Mouse (Mus musculus): Measurements from ENCODE around the gene Med12l.

The Med12l gene

DNA sequence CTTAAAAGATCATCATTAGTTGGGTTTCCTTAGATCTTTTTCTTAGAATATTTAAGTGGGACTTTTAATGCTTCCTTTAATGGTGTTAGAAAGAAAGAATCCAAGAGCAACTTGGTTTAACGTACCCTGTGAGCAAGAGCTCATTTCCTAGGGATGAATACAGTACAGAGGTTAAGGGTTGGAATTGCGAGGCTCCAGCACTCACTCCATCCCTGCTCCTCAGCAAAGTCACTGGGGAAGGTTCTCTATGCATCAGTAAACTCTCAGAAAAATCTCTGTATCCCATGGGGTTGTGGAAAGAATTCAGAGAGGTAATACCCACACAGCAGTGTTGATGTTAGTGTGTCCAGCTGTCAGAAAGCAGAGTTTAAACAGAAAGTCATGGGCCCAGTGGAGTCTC lies 134.5 kb downstream of the Med12l start:
- ATAC-seq (ENCODE audit: low TSS enrichment): no peak

DNA sequence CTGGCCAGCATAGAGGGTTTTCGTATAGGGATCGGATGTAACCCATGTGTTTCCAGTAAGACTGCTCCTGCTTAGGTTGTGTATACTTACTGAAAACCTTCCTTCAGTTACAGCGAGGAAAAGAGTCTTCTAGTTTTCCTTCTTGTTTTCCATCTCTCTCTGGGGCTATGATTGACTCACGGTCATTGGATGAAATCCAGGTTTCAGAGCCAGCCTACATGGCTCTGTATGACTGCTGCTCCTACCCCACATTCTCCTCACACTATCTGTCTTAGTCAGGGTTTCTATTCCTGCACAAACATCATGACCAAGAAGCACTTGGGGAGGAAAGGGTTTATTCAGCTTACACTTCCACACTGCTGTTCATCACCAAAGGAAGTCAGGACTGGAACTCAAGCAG lies 135.3 kb downstream of the Med12l start:
- peak; percentile 85 for ATAC-seq (ENCODE audit: low TSS enrichment)

DNA sequence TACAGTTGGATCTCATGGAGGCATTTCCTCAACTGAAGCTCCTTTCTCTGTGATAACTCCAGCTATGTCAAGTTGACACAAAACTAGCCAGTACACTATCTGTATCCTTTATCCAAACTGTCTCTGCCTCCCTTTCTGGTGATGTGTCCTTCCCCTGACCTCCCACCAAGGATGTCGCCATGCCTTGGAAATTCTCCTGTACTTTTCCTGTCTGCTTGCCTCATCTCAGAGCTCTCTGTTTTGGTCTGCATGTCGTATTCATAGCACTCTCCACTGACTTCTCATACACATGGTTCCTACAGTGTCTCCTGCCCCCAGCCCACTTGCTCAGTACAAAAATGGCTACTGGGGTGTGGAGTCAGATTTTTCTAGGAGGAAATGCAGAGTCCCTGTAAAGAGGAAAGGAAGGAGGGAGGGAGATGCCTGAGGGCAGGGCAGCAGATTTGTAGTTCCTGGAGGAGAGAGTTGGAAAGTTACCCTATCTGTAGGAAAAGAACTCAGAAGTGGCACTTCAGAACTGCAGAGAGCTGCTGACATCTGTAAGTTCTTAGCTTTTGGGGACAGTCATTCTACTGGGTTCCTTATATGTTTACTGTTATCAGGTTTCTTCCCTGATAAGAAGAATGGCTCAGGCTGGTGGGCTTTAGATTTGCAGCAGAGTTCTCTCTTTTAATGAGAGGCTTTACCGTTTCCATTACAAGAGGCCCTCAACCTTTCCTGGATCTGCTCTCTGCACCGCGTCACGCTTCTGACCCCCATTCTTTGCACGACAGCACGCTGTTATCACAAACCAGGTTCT lies 136.1 kb downstream of the Med12l start:
- no peak for ATAC-seq (ENCODE audit: low TSS enrichment)

DNA sequence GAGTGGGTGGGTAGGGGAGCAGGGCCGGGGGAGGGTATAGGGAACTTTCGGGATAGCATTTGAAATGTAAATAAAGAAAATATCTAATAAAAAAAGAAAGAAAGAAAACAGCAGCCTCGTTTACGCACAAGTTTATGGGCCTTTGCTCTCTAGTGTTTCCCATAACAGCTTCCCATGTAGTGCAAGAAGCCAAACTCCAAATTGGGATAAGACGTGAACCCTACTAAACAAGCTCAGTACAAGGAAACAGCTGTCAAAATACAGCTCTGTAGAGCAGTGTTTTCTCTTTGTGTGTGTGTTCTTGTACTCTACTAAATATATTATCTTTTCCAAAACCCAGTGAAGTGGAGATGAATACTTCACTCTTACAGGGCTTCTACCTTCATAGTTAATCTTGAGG lies 139.6 kb downstream of the Med12l start:
- ATAC-seq (ENCODE audit: low TSS enrichment): no peak

DNA sequence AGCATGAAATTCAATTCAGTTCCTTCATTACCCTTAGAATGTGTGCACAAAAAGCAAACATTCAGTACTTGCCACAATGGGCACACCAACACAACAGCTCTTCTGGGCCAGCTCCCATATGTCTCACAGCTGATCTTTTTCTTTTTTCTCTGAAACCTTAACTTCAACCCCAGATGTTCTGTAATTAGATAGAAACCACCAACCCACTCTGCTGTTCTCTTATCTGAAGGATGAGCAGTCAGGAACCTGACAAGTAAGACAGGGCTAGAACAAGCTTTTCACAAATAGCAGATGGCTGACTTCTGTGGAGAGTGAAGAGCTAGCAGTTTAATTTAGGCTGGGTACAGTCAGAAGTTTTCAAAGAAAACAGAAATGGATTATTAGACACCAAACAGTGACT lies 144.0 kb downstream of the Med12l start:
- ATAC-seq (ENCODE audit: low TSS enrichment): peak; percentile 74

DNA sequence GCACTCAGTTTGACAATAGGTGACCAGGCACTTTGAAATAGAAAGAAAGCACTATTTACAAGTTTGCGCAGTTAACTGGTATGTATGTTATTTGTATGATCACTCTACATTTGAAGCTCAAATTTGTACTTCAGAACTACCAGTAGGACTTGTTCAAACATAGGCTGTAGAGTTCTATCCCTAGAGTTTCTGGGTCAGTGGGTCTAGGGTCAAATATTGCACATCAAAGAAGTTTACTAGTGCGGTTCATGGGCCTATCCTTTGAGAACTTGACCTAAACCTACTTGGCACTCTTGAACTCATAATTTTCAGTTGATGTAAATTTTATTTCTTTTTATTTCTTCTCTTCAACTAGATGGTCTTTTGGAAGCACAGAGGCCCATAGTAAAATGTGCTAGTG lies 145.0 kb downstream of the Med12l start:
- ATAC-seq (ENCODE audit: low TSS enrichment): no peak

DNA sequence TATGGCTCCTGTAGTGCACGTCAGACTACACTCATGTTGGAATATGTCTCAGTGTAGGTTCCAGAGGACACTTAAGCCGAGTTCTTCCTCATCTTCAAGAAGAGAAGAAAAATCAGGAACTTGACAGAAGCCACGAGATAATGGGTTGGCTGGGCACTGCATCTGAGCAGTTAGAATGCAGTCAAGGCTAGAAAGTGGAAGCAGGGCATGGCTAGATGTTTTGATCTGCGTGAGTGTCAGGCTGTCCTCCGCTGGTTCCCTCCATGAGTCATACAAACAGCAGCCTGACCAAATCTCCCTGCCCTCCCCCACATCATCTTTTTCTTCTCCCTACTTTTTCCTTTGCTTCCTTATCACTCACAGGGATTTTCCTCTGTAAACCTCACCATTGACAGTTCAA lies 147.8 kb downstream of the Med12l start, which contains the start of gene P2ry14:
Gene P2ry14, minus strand, starts transcription at position 195 of the 400 bp plus-strand sequence.
- ATAC-seq (ENCODE audit: low TSS enrichment): no peak

DNA sequence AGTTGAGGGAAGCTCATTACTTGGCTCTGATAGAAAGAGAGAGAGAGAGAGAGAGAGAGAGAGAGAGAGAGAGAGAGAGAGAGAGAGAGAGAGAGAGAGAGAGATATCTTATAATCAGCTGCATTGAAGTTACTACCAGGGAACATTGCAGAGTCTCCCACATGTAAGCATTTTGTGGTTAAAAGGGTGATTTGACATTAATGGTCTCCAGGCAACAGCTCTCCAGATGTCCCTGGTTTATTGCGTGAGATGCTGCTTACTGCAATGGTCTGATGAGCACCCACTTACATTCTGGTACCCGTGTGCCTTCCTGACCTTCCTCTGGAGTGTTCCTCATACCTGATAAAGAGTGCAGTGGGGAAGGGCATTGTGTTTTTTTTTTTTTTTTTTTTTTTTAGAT lies 149.3 kb downstream of the Med12l start:
- ATAC-seq (ENCODE audit: low TSS enrichment): no peak

DNA sequence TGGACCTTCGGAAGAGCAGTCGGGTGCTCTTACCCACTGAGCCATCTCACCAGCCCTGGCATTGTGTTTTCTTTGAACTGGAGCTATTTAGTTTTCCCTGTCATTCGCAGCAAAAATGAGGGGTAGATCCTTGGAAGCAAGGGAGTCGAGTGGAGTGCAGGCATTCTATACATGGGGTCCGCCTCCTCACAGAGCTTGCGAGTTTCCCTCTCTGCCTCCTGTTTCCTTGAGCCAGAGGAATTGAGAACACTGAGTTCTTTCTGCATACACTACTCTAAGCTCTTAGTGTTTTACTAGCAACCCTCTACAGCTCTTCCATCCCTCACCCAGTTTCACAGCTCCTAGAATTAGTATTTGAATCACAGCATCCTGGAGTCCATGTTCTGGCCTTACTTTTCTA lies 149.8 kb downstream of the Med12l start:
- ATAC-seq (ENCODE audit: low TSS enrichment): peak; percentile 99

DNA sequence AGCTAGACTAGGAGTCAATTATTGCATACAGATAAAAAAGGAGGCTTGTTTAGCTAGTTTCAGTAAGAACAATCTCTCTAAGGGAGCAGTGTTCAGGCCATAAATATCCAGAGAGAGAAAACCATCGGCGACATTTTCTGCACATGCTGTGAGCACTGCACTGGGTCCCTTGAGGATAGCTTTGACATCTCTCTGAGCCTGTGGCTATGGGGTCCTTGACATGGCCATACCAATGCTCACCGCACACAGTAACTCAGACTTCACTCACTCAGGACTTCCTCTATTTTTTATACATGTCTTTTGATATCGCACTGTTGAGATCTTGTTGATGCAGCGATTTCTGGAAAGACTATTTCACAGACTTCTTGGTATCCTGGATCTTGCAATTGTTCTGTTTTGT lies 151.4 kb downstream of the Med12l start:
- no peak for ATAC-seq (ENCODE audit: low TSS enrichment)

DNA sequence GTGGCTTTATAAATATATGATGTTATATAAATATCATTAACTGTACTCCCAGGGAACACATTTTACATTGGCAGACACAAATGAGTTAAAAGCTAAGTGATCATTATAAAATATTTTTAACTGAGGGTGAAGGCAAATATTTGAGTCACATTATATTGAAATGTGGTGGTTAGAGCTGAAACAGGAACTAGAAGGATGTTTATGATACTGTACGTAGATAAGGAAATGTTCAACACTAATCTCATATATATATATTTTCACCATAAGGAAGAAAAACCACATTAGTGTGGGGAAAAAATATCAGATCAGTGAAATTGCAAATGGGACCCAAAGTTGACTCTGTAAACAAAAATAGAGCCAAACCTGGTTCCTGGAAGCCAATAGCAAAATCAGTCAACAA lies 154.8 kb downstream of the Med12l start:
- no peak for ATAC-seq (ENCODE audit: low TSS enrichment)

DNA sequence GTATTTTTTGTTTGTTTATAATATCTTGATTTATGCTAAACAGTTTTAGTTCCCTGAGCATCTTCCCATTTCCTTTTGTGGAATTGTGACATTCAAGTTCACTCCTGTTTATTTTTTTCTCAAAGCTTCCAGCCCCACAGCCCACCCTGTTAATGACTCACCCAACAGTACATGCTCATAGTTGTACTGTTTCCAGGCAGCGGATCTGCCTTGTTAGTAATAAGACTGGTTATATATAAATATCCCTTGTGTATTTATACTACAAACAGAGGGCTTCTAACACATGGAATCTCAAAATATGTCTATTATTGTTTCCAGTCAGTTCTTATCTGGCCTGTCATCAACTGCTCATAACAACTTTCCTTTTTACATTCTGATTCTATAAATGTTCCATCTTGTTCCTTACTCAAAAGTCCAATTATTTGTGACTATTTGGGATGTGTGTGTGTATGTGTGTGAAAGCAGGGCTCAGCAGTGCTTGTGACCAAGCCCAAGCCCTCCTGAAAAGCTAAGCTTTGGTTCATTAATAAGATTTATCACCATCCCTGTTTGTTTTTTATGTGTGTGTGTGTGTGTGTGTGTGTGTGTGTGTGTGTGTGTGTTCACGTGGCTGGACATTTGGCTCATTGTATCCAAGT lies 161.9 kb downstream of the Med12l start:
- ATAC-seq (ENCODE audit: low TSS enrichment): peak; percentile 57

DNA sequence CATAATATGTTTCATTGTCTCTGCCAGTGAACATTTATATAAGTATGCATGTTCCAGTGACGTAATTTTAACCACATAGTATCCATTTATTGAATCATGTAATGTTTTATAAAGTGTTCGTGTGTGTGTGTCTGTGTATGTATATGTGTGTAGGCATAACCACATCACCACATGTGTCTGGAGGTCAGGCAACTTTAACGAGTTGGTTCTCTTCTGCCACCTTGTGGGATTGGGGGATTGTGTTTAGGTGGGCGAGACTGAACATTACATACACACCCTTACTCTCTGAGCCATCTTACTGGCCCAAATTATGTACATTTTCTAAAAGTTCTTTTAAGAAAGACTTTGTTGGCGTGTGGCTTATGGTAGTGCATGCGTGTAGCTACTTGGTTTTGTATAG lies 162.9 kb downstream of the Med12l start:
- ATAC-seq (ENCODE audit: low TSS enrichment): 0 out of 2 replicates have a peak, but pooled peaks have one; percentile 17

DNA sequence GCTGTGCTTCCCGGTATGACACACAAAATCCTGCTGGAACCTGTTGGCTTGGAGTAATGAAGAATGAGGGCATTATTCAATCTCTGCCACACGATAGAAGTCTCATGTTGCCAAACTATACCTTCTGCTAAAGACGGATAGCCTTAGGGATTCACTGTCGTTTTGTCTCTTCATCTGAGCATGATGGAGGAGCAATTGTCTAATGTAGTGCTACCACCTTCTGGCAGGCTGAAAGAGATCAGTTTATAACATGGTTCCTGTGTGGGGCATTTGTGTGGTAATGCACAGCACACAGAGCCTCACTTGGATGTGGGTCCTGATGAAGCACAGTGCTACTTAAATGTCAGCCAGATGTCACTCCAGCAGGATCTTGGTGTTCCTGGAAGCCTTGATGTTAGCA lies 163.6 kb downstream of the Med12l start:
- peak; percentile 33; the same call in 1 of the 2 replicates for ATAC-seq (ENCODE audit: low TSS enrichment)

DNA sequence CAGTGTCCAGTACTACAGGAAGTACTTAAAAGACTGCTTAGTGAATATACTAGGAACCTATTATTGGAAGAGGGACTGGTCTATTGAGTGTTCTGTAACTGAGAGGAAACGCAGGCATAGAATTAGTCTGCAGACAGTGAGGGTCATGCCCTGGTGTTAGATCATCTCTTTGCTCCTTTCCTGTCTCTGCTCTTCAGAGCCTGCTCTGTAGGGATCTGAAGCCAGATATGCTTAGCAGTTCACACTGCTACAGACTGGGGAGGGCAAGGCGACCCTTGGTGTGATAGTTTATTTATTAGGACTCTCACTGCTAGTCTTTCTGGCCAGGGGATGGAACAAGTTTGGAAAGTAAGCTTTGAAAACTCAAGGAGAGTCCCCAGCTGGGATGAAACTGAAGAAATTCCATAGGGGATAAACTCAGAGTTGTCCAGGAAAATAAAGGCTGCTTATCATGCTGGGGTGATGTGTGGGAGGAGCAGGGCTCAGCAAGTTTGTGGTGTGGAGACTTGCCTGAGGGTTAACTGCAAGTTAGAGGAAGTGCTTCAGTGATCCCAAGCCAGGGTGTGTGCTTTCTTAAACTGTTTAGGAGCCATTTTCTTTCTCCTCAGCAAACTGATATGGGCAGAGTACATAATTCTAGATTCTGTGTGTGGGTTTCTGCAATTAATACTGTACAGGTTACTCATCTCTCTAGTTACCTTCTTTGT lies 164.4 kb downstream of the Med12l start:
- ATAC-seq (ENCODE audit: low TSS enrichment): no peak

DNA sequence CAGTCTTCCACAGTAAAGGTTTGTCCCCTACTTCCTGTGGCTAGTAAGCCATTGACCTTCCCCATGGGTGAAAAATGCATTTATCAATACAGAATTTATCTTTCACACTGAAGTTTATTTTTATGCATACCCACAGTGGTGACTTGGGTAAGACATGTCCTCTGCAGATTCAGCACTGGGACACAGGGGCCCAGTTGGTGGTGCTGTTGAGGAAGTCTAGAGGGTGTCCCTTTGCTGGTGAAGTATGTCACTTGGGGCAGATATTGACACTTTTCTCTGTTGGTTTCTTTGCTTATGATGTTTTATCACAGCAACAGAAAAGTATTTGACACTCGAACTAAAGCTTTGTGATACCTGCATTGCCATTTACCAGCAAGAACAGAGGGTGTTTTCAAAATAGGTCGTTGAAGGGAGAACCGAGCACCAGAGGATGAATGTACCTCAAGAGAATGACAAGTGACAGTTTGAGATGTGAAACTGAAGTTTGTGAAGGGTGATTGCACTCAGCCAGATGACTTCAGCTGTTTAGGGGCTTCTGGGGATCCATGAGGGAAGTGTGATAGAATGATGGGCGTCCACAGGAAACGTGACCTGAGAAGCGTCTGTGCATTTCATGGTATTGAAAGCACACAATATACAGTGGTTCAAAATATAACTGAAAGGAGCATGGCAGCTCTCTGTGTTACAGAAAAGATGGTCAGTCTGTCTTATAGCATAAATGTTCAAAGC lies 169.0 kb downstream of the Med12l start:
- no peak for ATAC-seq (ENCODE audit: low TSS enrichment)

DNA sequence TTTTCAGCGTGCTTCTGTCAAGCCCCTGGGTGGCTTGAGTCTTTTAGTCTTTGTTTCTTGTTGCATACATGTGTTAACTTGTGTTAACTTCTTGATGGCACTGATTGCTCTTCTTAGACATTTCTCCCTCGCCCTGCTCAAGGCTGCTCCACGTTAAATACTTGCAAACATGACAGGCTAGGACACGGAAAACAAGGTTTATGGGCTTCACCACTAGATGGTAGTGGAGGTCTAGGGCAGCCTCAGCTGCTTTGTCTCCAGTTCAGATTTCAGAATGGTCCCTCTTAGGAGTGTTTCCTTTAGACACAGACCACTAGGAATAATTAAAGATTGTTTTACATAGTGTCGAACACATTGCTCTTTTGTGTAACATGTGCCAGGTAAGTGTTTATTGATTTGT lies 169.6 kb downstream of the Med12l start:
- peak; percentile 94 for ATAC-seq (ENCODE audit: low TSS enrichment)

DNA sequence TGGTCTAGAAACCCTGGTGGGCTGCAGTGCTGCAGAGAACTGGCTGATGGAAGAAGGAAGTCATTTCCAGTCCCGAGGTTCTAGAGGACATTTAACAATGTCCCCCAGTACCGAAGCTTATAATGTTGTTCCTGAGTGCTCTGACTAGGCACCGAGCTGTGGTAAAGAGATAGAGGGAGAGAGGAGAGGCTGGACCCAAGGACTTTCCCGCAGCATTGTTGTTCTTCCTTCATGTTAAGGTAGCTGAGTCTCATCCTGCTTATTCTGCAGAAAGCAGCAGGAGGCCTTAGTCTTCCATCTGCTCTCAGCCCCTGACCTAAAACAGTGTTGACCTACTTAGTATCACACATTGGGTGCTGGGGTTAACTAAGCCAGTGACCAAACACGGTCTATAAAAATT lies 171.2 kb downstream of the Med12l start:
- no peak for ATAC-seq (ENCODE audit: low TSS enrichment)

DNA sequence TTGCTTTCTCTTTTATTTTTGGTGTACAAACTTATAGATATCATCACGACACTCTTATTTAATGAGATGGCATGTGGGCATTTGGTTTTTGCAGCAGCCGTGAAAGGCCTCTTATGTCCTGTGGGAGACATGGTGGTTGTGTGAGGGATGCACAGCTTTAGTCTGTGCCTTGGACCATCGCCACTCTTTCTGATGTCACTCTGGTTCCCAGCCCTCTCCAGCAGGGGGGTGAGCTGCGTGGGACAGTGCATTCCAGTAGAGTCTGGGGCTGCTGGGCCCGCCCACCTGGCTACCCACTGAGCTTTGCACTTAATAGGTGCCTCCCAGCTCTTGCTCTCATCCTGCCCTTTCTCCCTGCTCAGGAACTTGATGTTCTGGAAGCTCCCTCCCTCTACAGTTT lies 175.5 kb downstream of the Med12l start:
- ATAC-seq (ENCODE audit: low TSS enrichment): peak; percentile 59; the same call in 1 of the 2 replicates

DNA sequence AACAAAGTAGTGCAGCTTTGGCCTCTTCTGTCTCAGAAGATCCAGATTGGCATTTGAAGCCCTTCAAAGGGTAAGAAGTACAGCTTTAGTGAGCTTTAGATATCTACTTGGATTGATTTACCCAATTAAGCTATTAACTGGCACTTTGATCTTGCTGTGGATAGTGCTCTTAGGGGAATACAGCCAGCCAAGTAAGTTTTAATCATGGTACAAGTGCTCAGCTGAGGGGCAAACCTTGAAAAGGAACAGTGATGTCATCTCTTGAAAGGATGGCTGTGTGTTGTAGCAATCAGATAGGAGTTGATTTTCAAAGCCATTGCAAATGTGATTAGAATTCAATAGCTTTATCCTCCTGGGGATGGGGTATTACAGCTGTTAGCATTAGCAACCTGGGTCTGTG lies 176.5 kb downstream of the Med12l start:
- no peak for ATAC-seq (ENCODE audit: low TSS enrichment)

DNA sequence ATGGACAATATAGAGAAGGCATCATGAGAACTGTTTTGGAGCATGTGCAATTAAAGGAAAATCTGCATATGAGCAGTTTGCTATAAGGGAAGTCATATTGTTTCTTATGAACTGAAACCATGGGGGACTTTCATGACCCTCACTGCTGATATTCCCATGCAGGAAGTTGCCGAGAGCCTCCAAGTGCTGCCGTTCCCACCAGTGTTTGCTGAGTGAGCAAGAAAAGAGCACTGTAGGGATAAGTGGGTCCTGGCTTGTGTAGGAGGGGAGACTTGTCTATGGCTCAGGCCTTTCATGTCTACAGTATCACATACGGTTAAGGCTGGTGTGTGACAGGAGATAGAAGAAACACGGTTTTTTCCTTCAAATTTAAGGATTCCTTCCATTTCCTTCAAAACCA lies 180.0 kb downstream of the Med12l start:
- no peak for ATAC-seq (ENCODE audit: low TSS enrichment)

DNA sequence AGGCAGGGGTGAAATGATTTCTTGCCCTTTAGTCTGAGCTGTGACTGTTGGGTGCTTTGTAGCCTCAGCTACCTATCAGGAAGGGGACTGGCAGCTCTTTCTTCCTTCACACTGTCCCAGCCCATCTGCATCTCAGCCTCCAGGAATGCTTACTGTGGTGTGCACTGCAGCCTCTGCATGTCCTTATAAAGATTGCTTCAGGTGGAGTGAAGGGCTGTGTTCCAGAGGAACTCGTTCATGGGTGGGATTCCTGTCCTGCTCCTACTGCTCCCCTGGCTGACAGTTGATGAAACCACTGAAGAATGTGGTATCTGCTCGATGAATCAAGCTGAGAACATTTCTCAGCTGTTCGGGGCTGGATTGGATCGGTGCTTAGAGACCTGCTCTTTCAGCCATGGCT lies 181.7 kb downstream of the Med12l start:
- ATAC-seq (ENCODE audit: low TSS enrichment): no peak
